Mouse (Mus musculus) stomach, postnatal 0 days (tissue): ENCODE measurements around the gene Dram1. TPM values are rescaled to one million over a fixed set of nuclear protein-coding genes. Genes with fewer than 3 reads are reported as not detected.

Experiments used
- ATAC-seq: fragments of 200-750 bp; cut with Nextera tagmentation; 2 replicates; pipeline ENCODE4 v1.8.0; 2017; ENCODE audit not compliant: low FRiP score, low TSS enrichment
- DNase-seq: peaks from one replicate; pipeline ENCODE4 v3.0.0-alpha.2; 2016; ENCODE audit warnings: low spot score
- H3K27ac ChIP-seq: fragments of 300-500 bp; sonication (generic); replicated peaks from 2 replicates; pipeline ENCODE4 v1.5.1; 2014; ENCODE audit warnings: mild to moderate bottlenecking, control low read depth
- H3K27me3 ChIP-seq: fragments of 300-500 bp; sonication (generic); 2 replicates; pipeline ENCODE4 v1.6.1; 2014; ENCODE audit warnings: low read length; ENCODE audit not compliant: control insufficient read depth, insufficient read depth
- H3K36me3 ChIP-seq: fragments of 300-500 bp; sonication (generic); 2 replicates; pipeline ENCODE4 v1.6.1; 2014; ENCODE audit warnings: low read length, mixed read lengths; ENCODE audit not compliant: control insufficient read depth, insufficient read depth
- H3K4me1 ChIP-seq: fragments of 300-500 bp; sonication (generic); replicated peaks from 2 replicates; pipeline ENCODE4 v1.6.1; 2014; ENCODE audit warnings: antibody characterized with exemption; ENCODE audit not compliant: control insufficient read depth, insufficient read depth
- H3K4me2 ChIP-seq: fragments of 300-500 bp; sonication (generic); replicated peaks from 2 replicates; pipeline ENCODE4 v1.6.1; 2014; ENCODE audit warnings: low read depth, mild to moderate bottlenecking, control low read depth, moderate library complexity
- H3K4me3 ChIP-seq: fragments of 300-500 bp; sonication (generic); 2 replicates; pipeline ENCODE4 v1.5.1; 2014; ENCODE audit warnings: low read depth, low read length, control low read depth
- H3K9ac ChIP-seq: fragments of 300-500 bp; sonication (generic); 2 replicates; pipeline ENCODE4 v1.6.1; 2014; ENCODE audit warnings: mild to moderate bottlenecking, low read length, control low read depth, mixed read lengths
- H3K9me3 ChIP-seq: fragments of 300-500 bp; sonication (generic); 2 replicates; pipeline ENCODE4 v1.6.1; 2016; ENCODE audit warnings: low read length; ENCODE audit not compliant: control insufficient read depth
- CTCF ChIP-seq: IDR thresholded peaks from 2 replicates; pipeline ENCODE4 v1.5.1; 2016; ENCODE audit warnings: antibody characterized with exemption, low read depth, mild to moderate bottlenecking, moderate library complexity
- EP300 ChIP-seq: optimal IDR thresholded peaks from 2 replicates; pipeline ENCODE3; 2016; ENCODE audit warnings: antibody characterized with exemption
- WGBS: fragments of 180-500 bp; shearing (Covaris S2); extraction: QIAGEN DNeasy Blood & Tissue Kit; methylation state at CpG from one replicate; pipeline ENCODE4 v1.1.7; 2014; 5-methylcytosine and 5-hydroxymethylcytosine counted together
- polyA plus RNA-seq: library from polyadenylated mRNA; unstranded; fragments of >200 nt; fragmentation: Nextera tagmentation; extraction: Ambion mirVana; gene quantifications from 2 replicates; pipeline ENCODE4 v1.2.1, GENCODE M21; 2015

The Dram1 gene
- polyA plus RNA-seq, 1 experiment from 2014 or later: 2.8 TPM

GRCm38 (mm10) chr10:88404220-88404619 is 25.3 kb upstream of the Dram1 start:
- ATAC-seq (no peak), DNase-seq (no peak)
- H3K4me2 ChIP-seq: no peak overlapping the region
- H3K9me3 ChIP-seq: no peaks in the 10 kb centered on the region
- H3K27ac ChIP-seq: no peak overlapping the region
- no peak overlapping the region for H3K9ac ChIP-seq
- no peaks in the 10 kb centered on the region for H3K27me3 ChIP-seq
- H3K4me3 ChIP-seq: no peak overlapping the region
- no peaks in the 10 kb centered on the region for H3K36me3 ChIP-seq
- no peak for TF ChIP-seq EP300
- no peak for TF ChIP-seq CTCF
- WGBS: 78% methylated on average over 6 of the region's 6 CpGs
- H3K4me1 ChIP-seq: no peaks in the 10 kb centered on the region

- H3K4me2 ChIP-seq: no peak overlapping the region
- H3K9ac ChIP-seq: no peak overlapping the region
- H3K4me3 ChIP-seq: no peak overlapping the region
- TF ChIP-seq EP300 (no peak), CTCF (no peak)
- ATAC-seq: no peak
- H3K27ac ChIP-seq: no peak overlapping the region
- no peaks in the 10 kb centered on the region for H3K9me3 ChIP-seq
- no peak for DNase-seq
- 87% methylated on average over 4 of the region's 4 CpGs for WGBS
- no peaks in the 10 kb centered on the region for H3K27me3 ChIP-seq
- H3K4me1 ChIP-seq: no peaks in the 10 kb centered on the region
- no peaks in the 10 kb centered on the region for H3K36me3 ChIP-seq
These were observed 24.1 kb upstream of the Dram1 start for GRCm38 (mm10) chr10:88403021-88403420.

- Histone ChIP-seq H3K36me3 (no peaks in the 10 kb centered on the region), H3K27me3 (no peaks in the 10 kb centered on the region), H3K4me1 (no peaks in the 10 kb centered on the region), H3K4me2 (no peak overlapping the region), H3K9ac (no peak overlapping the region), H3K9me3 (no peaks in the 10 kb centered on the region), H3K4me3 (no peak overlapping the region), H3K27ac (no peak overlapping the region)
- DNase-seq (no peak), ATAC-seq (no peak)
- TF ChIP-seq CTCF: no peak
- TF ChIP-seq EP300: no peak
- WGBS: 85% methylated on average over 5 of the region's 5 CpGs
These were observed 20.4 kb upstream of the Dram1 start for GRCm38 (mm10) chr10:88399271-88399670.

- TF ChIP-seq EP300 (no peak), CTCF (no peak)
- H3K27ac ChIP-seq: no peak overlapping the region
- no peak overlapping the region for H3K4me2 ChIP-seq
- H3K9ac ChIP-seq: no peak overlapping the region
- WGBS: 77% methylated on average over 6 of the region's 6 CpGs
- DNase-seq (no peak), ATAC-seq (no peak)
- no peaks in the 10 kb centered on the region for H3K9me3 ChIP-seq
- H3K36me3 ChIP-seq: no peaks in the 10 kb centered on the region
- H3K27me3 ChIP-seq: no peaks in the 10 kb centered on the region
- no peaks in the 10 kb centered on the region for H3K4me1 ChIP-seq
- H3K4me3 ChIP-seq: no peak overlapping the region
These were observed 19.9 kb upstream of the Dram1 start for GRCm38 (mm10) chr10:88398668-88399243.

- TF ChIP-seq EP300 (no peak), CTCF (no peak)
- Histone ChIP-seq H3K27ac (no peak overlapping the region), H3K9ac (no peak overlapping the region), H3K36me3 (no peaks in the 10 kb centered on the region), H3K9me3 (no peaks in the 10 kb centered on the region), H3K27me3 (no peaks in the 10 kb centered on the region), H3K4me1 (no peaks in the 10 kb centered on the region), H3K4me2 (no peak overlapping the region), H3K4me3 (no peak overlapping the region)
- DNase-seq (no peak), ATAC-seq (no peak)
- WGBS: 87% methylated on average over 9 of the region's 9 CpGs
These were observed 13.4 kb upstream of the Dram1 start for GRCm38 (mm10) chr10:88392181-88392847.

- DNase-seq: no peak
These were observed 12.6 kb upstream of the Dram1 start for GRCm38 (mm10) chr10:88391495-88391894.

More at GRCm38 (mm10) chr10:88391495-88391894, 12.6 kb upstream of the Dram1 start:
- WGBS: 85% methylated on average over 9 of the region's 9 CpGs
- Histone ChIP-seq H3K27ac (no peak overlapping the region), H3K36me3 (no peaks in the 10 kb centered on the region), H3K4me1 (no peaks in the 10 kb centered on the region), H3K9ac (no peak overlapping the region), H3K4me3 (no peak overlapping the region), H3K27me3 (no peaks in the 10 kb centered on the region), H3K4me2 (no peak overlapping the region), H3K9me3 (no peaks in the 10 kb centered on the region)
- no peak for TF ChIP-seq CTCF
- ATAC-seq: no peak
